ENCODE assay signal across 11 mouse cellular contexts in genomic region chr15:78786411-78786818, GRCm38 (mm10). TPM values are rescaled to one million over a fixed set of nuclear protein-coding genes. Genes with fewer than 3 reads are reported as not detected.
DNase-seq lines count a peak whose midpoint lies in the region; ATAC-seq and TF ChIP-seq lines count a peak whose summit lies in the region.
"Had no signal": no experiment of that assay in that cellular context is flagged by ENCODE, and none has a peak within 500 bp of the region (broad histone marks: within the 10 kb centered on the region; RNA-seq: fewer than 3 reads in every experiment).

No protein-coding gene starts in this region.

- no peak for TF ChIP-seq CTCF in lung, postnatal 0 days (IDR thresholded peaks at IDR 0.05)

- H3K4me2 ChIP-seq in kidney, embryonic 15.5 days: no peak overlapping the region
- no peak overlapping the region for H3K4me2 ChIP-seq in heart, embryonic 14.5 days (ENCODE audit: low read length)
- no peak overlapping the region for H3K4me2 ChIP-seq in lung, postnatal 0 days (replicated peaks; ENCODE audit: low read depth, low read length)
- no peak overlapping the region for H3K4me2 ChIP-seq in midbrain, embryonic 13.5 days (replicated peaks)
- H3K4me2 ChIP-seq: limb, embryonic 12.5 days; neural tube, embryonic 12.5 days had no signal

- H3K27ac ChIP-seq in kidney, embryonic 15.5 days: peak overlapping the region; percentile 43
- H3K27ac ChIP-seq in embryonic facial prominence, embryonic 10.5 days (replicated peaks): peak overlapping the region; percentile 57; the same call in 1 of the 2 replicates
- peak overlapping the region; percentile 57 to 83 for H3K27ac ChIP-seq in heart, embryonic 14.5 days (replicated peaks in 1 of 2; ENCODE audit: control insufficient read depth in 1 of 2, insufficient read depth in 1 of 2, low read depth in 2 of 2, low read length in 2 of 2)
- H3K27ac ChIP-seq in lung, postnatal 0 days (ENCODE audit: low read length): peak overlapping the region; percentile 84
- no peak overlapping the region for H3K27ac ChIP-seq in midbrain, embryonic 13.5 days
- H3K27ac ChIP-seq: limb, embryonic 12.5 days; neural tube, embryonic 12.5 days had no signal

- H3K9ac ChIP-seq in kidney, embryonic 15.5 days: no peak overlapping the region
- H3K9ac ChIP-seq in heart, embryonic 14.5 days (ENCODE audit: low read length): no peak overlapping the region
- H3K9ac ChIP-seq in lung, postnatal 0 days (replicated peaks; ENCODE audit: low read depth): no peak overlapping the region
- H3K9ac ChIP-seq in midbrain, embryonic 13.5 days (replicated peaks): no peak overlapping the region
- H3K9ac ChIP-seq: limb, embryonic 12.5 days had no signal

- peaks cover 31% of the 10 kb centered on the region for H3K4me1 ChIP-seq in kidney, embryonic 15.5 days
- H3K4me1 ChIP-seq in embryonic facial prominence, embryonic 10.5 days: peaks cover 53% of the 10 kb centered on the region
- H3K4me1 ChIP-seq in heart, embryonic 14.5 days (ENCODE audit: control insufficient read depth in 2 of 2, insufficient read depth in 2 of 2, low read length in 2 of 2): peaks cover 23 to 25% of the 10 kb centered on the region in 2 experiments
- peaks cover 13% of the 10 kb centered on the region for H3K4me1 ChIP-seq in lung, postnatal 0 days (ENCODE audit: insufficient read depth, low read depth, low read length)
- H3K4me1 ChIP-seq in midbrain, embryonic 13.5 days (replicated peaks): peaks cover 10% of the 10 kb centered on the region; the same call in 1 of the 2 replicates

- DNase-seq in kidney, postnatal 4 days: no peak
- no peak for DNase-seq in embryonic facial prominence, embryonic 10.5 days (ENCODE audit: low spot score)
- no peak for DNase-seq in lung, postnatal 0 days (ENCODE audit: low spot score)
- DNase-seq in frontal cortex, postnatal 10 days (ENCODE audit: low spot score in 2 of 2): no peak
- DNase-seq in testis, postnatal 14 days (ENCODE audit: low spot score): no peak
- DNase-seq: thymus, postnatal 14 days had no signal

- 0 out of 2 replicates have a peak, but pooled peaks have one; percentile 2 for TF ChIP-seq EP300 in lung, postnatal 0 days (IDR thresholded peaks at IDR 0.05)

- H3K36me3 ChIP-seq in kidney, embryonic 15.5 days: peaks cover 40% of the 10 kb centered on the region
- no peaks in the 10 kb centered on the region for H3K36me3 ChIP-seq in embryonic facial prominence, embryonic 10.5 days (replicated peaks)
- 0 out of 2 replicates have a peak, but pooled peaks cover 7% of the 10 kb centered on the region for H3K36me3 ChIP-seq in heart, embryonic 14.5 days (ENCODE audit: control insufficient read depth, insufficient read depth, low read length)
- peaks cover 13% of the 10 kb centered on the region; the same call in 1 of the 2 replicates for H3K36me3 ChIP-seq in lung, postnatal 0 days (ENCODE audit: insufficient read depth, low read length)
- H3K36me3 ChIP-seq in midbrain, embryonic 13.5 days: no peaks in the 10 kb centered on the region
- H3K36me3 ChIP-seq: limb, embryonic 12.5 days; neural tube, embryonic 12.5 days had no signal

- no peak for ATAC-seq in kidney, embryonic 15.5 days (replicated peaks; ENCODE audit: low FRiP score)
- no peak for ATAC-seq in heart, embryonic 14.5 days (ENCODE audit: insufficient number of reproducible peaks, insufficient read depth, low FRiP score, low read depth)
- peak; percentile 46 for ATAC-seq in lung, postnatal 0 days
- no peak for ATAC-seq in midbrain, embryonic 13.5 days

- H3K27me3 ChIP-seq in kidney, embryonic 15.5 days: no peaks in the 10 kb centered on the region; the same call in 1 of the 2 replicates
- no peaks in the 10 kb centered on the region for H3K27me3 ChIP-seq in embryonic facial prominence, embryonic 10.5 days (replicated peaks; ENCODE audit: low read depth, poor library complexity, severe bottlenecking)
- no peaks in the 10 kb centered on the region for H3K27me3 ChIP-seq in heart, embryonic 14.5 days (ENCODE audit: control insufficient read depth, insufficient read depth, low read length)
- H3K27me3 ChIP-seq in lung, postnatal 0 days (replicated peaks; ENCODE audit: insufficient read depth, low read length): no peaks in the 10 kb centered on the region
- no peaks in the 10 kb centered on the region; the same call in 1 of the 2 replicates for H3K27me3 ChIP-seq in midbrain, embryonic 13.5 days
- H3K27me3 ChIP-seq: neural tube, embryonic 12.5 days had no signal

- 79% methylated on average over 9 of the region's 9 CpGs for WGBS in kidney, embryonic 15.5 days
- WGBS in embryonic facial prominence, embryonic 10.5 days: 70% methylated on average over 9 of the region's 9 CpGs
- WGBS in heart, embryonic 14.5 days: 72% methylated on average over 9 of the region's 9 CpGs
- WGBS in lung, postnatal 0 days: 56% methylated on average over 9 of the region's 9 CpGs
- WGBS in midbrain, embryonic 13.5 days: 75% methylated on average over 9 of the region's 9 CpGs

- H3K4me3 ChIP-seq in kidney, embryonic 15.5 days (replicated peaks): no peak overlapping the region
- H3K4me3 ChIP-seq in embryonic facial prominence, embryonic 10.5 days: no peak overlapping the region
- no peak overlapping the region for H3K4me3 ChIP-seq in heart, embryonic 14.5 days (ENCODE audit: control insufficient read depth in 1 of 2, insufficient read depth in 1 of 2, low read depth in 1 of 2, low read length in 2 of 2)
- H3K4me3 ChIP-seq in lung, postnatal 0 days (ENCODE audit: low read depth, low read length): no peak overlapping the region
- no peak overlapping the region for H3K4me3 ChIP-seq in midbrain, embryonic 13.5 days (replicated peaks)
- H3K4me3 ChIP-seq: limb, embryonic 12.5 days; neural tube, embryonic 12.5 days had no signal

- no peaks in the 10 kb centered on the region for H3K9me3 ChIP-seq in kidney, embryonic 15.5 days (replicated peaks)
- no peaks in the 10 kb centered on the region for H3K9me3 ChIP-seq in embryonic facial prominence, embryonic 10.5 days
- no peaks in the 10 kb centered on the region for H3K9me3 ChIP-seq in heart, embryonic 14.5 days (ENCODE audit: control insufficient read depth, low read length)
- no peaks in the 10 kb centered on the region for H3K9me3 ChIP-seq in lung, postnatal 0 days (ENCODE audit: low read length)
- no peaks in the 10 kb centered on the region for H3K9me3 ChIP-seq in midbrain, embryonic 13.5 days
- H3K9me3 ChIP-seq: limb, embryonic 12.5 days; neural tube, embryonic 12.5 days had no signal

RNA-seq across cellular contexts. Expression of gene Mfng, which starts 13.1 kb away (rescaled TPM):
- 25.4 and 25.6 TPM in 2 replicates for polyA plus RNA-seq in kidney, embryonic 15.5 days (2015; fragmentation: Nextera tagmentation; extraction: Ambion mirVana)
- polyA plus RNA-seq in embryonic facial prominence, embryonic 10.5 days (2016; fragmentation: Nextera tagmentation; extraction: Ambion mirVana): 36.4 and 39.0 TPM in 2 replicates
- polyA plus RNA-seq in heart, embryonic 14.5 days (2014; fragmentation: Nextera tagmentation; extraction: Ambion mirVana): 8.2 and 8.3 TPM in 2 replicates
- polyA plus RNA-seq in lung, postnatal 0 days (2015; fragmentation: Nextera tagmentation; extraction: Ambion mirVana): 47.8 and 52.9 TPM in 2 replicates
- 83.0 and 93.7 TPM in 2 replicates for polyA plus RNA-seq in midbrain, embryonic 13.5 days (2015; fragmentation: Nextera tagmentation; extraction: Ambion mirVana)

RNA-seq across cellular contexts. Expression of gene Card10, which starts 16.4 kb away (rescaled TPM):
- polyA plus RNA-seq in kidney, embryonic 15.5 days (2015; fragmentation: Nextera tagmentation; extraction: Ambion mirVana): 9.1 and 9.5 TPM in 2 replicates
- 3.3 and 4.3 TPM in 2 replicates for polyA plus RNA-seq in embryonic facial prominence, embryonic 10.5 days (2016; fragmentation: Nextera tagmentation; extraction: Ambion mirVana)
- 6.5 and 7.1 TPM in 2 replicates for polyA plus RNA-seq in heart, embryonic 14.5 days (2014; fragmentation: Nextera tagmentation; extraction: Ambion mirVana)
- polyA plus RNA-seq in lung, postnatal 0 days (2015; fragmentation: Nextera tagmentation; extraction: Ambion mirVana): 7.5 and 8.3 TPM in 2 replicates
- polyA plus RNA-seq in midbrain, embryonic 13.5 days (2015; fragmentation: Nextera tagmentation; extraction: Ambion mirVana): 1.0 and 1.2 TPM in 2 replicates

RNA-seq across cellular contexts. Expression of gene Cdc42ep1, which starts 56.0 kb away (rescaled TPM):
- 46.2 and 51.1 TPM in 2 replicates for polyA plus RNA-seq in kidney, embryonic 15.5 days (2015; fragmentation: Nextera tagmentation; extraction: Ambion mirVana)
- polyA plus RNA-seq in embryonic facial prominence, embryonic 10.5 days (2016; fragmentation: Nextera tagmentation; extraction: Ambion mirVana): 19.9 and 20.8 TPM in 2 replicates
- polyA plus RNA-seq in heart, embryonic 14.5 days (2014; fragmentation: Nextera tagmentation; extraction: Ambion mirVana): 29.0 and 30.1 TPM in 2 replicates
- polyA plus RNA-seq in lung, postnatal 0 days (2015; fragmentation: Nextera tagmentation; extraction: Ambion mirVana): 107 and 109 TPM in 2 replicates
- polyA plus RNA-seq in midbrain, embryonic 13.5 days (2015; fragmentation: Nextera tagmentation; extraction: Ambion mirVana): 7.0 and 8.5 TPM in 2 replicates
